Mouse (Mus musculus): ENCODE results near the gene Osgin1. TPM values are rescaled to one million over a fixed set of nuclear protein-coding genes. Genes with fewer than 3 reads are reported as not detected.

Osgin1 gene
- polyA plus RNA-seq, 1 experiment from 2014 or later, result 0.37 TPM

DNA sequence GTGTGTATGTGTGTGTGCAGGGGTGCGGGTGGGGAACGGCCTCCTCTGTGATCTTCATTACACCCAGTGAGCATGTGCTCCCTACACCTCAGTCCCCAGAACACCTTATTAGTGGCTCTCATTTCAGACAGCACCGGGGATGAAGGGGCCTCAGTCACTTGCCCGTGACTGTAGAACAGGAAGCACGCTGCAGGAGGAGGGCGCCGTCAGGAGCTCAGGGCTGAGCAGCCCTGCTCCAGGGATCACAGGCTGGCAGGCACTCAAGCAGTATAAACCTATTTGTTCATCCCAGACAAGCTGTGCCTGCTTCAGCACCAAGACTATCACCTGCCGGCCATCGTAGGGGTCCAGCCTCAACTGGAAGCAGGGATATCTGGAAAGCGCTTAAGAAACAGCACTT, 30.0 kb upstream of the Osgin1 start:
- no peak for ATAC-seq
- Histone ChIP-seq H3K4me1 (no peaks in the 10 kb centered on the region), H3K27ac (no peak overlapping the region), H3K36me3 (ENCODE audit: poor library complexity, severe bottlenecking) (peaks cover 43% of the 10 kb centered on the region), H3K4me3 (no peak overlapping the region), H3K9ac (no peak overlapping the region), H3K4me2 (no peak overlapping the region), H3K27me3 (no peaks in the 10 kb centered on the region), H3K9me3 (replicated peaks) (no peaks in the 10 kb centered on the region)
- WGBS, result 72% methylated on average over 10 of the region's 10 CpGs

DNA sequence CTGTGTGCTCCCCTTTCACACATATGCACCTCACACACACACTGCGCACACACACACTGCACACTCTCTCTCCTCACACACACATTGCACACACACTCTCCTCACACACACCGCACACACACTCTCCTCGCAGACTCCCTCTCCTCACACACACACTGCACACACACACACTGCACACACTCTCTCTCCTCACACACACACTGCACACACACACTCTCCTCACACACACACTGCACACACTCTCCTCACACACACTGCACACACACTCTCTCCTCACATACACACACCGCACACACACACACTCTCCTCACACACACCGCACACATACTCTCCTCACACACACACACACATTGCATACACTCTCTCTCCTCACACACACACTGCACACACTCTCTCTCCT, 29.3 kb upstream of the Osgin1 start:
- no peak for ATAC-seq
- Histone ChIP-seq H3K27ac (no peak overlapping the region), H3K4me3 (no peak overlapping the region), H3K4me1 (no peaks in the 10 kb centered on the region), H3K9ac (no peak overlapping the region), H3K36me3 (ENCODE audit: poor library complexity, severe bottlenecking) (peaks cover 50% of the 10 kb centered on the region), H3K4me2 (no peak overlapping the region), H3K27me3 (no peaks in the 10 kb centered on the region), H3K9me3 (replicated peaks) (no peaks in the 10 kb centered on the region)
- 98% methylated on average over 5 of the region's 5 CpGs for WGBS

DNA sequence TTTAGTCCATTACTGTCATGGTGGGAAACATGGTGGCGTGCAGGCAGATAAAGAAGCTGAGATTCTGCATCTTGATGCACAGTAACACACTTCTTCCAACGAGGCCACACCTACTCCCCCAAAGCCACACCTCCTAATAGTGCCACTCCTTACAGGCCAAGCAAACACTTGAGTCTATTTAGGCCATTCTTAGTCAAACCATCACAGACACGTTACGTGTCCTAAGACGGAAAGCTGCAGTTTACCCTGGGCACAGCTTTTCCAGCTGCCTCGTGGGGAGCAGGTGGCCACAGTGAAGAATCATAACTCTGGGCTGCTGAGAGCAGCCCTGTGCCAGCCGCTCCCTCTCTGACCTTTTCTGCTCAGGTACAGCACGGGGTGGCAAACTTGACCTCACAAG, 25.6 kb upstream of the Osgin1 start:
- no peak overlapping the region for H3K4me3 ChIP-seq
- no peak overlapping the region for H3K9ac ChIP-seq
- no peak overlapping the region for H3K27ac ChIP-seq
- no peaks in the 10 kb centered on the region for H3K9me3 ChIP-seq (replicated peaks)
- 88% methylated on average over 8 of the region's 8 CpGs for WGBS
- no peak for ATAC-seq
- no peaks in the 10 kb centered on the region for H3K27me3 ChIP-seq
- H3K4me1 ChIP-seq, result peaks cover 4% of the 10 kb centered on the region; the same call in 1 of the 2 replicates
- no peak overlapping the region for H3K4me2 ChIP-seq
- H3K36me3 ChIP-seq (ENCODE audit: poor library complexity, severe bottlenecking), result peaks cover 61% of the 10 kb centered on the region

GRCm38 (mm10) chr8:119412037-119412734, 21.7 kb upstream of the Osgin1 start:
- Histone ChIP-seq H3K4me1 (peaks cover 4% of the 10 kb centered on the region; the same call in 1 of the 2 replicates), H3K4me3 (no peak overlapping the region), H3K4me2 (no peak overlapping the region), H3K9me3 (replicated peaks) (no peaks in the 10 kb centered on the region), H3K36me3 (ENCODE audit: poor library complexity, severe bottlenecking) (peaks cover 44% of the 10 kb centered on the region), H3K27me3 (peaks cover 3% of the 10 kb centered on the region; the same call in 1 of the 2 replicates), H3K9ac (no peak overlapping the region), H3K27ac (no peak overlapping the region)
- WGBS, result 58% methylated on average over 10 of the region's 10 CpGs
- 0 out of 2 replicates have a peak, but pooled peaks have one; percentile 27 for ATAC-seq

DNA sequence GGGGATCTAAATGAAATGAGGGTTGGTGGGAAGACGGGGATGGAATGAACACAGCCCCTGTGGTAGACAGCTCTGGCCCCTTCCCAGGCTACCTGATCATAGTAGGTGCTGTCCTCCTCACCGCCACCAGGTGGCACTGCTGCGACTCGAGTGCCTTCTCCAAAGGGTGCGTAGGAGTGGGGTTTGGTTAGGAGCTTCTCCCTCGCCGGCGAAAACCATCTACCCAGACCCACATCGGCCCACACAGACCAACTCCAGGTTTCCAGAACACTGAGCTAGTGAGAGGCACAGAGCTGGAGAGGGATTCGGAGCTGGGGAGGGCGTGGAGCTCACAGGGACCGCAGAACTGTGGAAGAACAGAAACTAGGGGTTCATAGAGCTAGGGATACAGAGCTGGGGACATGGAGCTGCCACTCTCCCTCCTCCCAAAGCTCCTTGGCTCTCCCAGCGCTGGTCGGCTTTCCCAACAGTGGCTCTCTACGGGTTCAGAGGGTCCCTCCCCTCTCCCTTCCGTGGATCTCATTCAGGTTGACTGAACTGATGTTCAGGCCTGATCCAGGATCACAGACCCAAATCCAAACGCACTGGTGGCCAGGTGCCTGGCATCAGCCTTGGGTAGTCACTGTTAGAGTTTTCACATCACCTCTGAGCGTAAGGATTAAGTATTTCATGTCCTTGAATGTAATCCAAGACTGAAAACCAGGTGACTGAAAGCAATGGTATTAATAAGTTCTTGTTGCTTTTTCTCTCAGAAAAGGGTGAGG, 21.0 kb upstream of the Osgin1 start:
- peak overlapping the region; percentile 61 for H3K9ac ChIP-seq
- H3K36me3 ChIP-seq (ENCODE audit: poor library complexity, severe bottlenecking), result peaks cover 36% of the 10 kb centered on the region
- H3K4me3 ChIP-seq, result peak overlapping the region; percentile 21; the same call in 1 of the 2 replicates
- peak; percentile 84 for ATAC-seq
- no peak overlapping the region for H3K27ac ChIP-seq
- no peaks in the 10 kb centered on the region for H3K9me3 ChIP-seq (replicated peaks)
- H3K4me1 ChIP-seq, result peaks cover 4% of the 10 kb centered on the region; the same call in 1 of the 2 replicates
- peaks cover 3% of the 10 kb centered on the region; the same call in 1 of the 2 replicates for H3K27me3 ChIP-seq
- H3K4me2 ChIP-seq, result peak overlapping the region; percentile 55
- 7% methylated on average over 18 of the region's 18 CpGs for WGBS

- Histone ChIP-seq H3K9me3 (replicated peaks) (no peaks in the 10 kb centered on the region), H3K4me2 (no peak overlapping the region), H3K4me1 (peaks cover 4% of the 10 kb centered on the region; the same call in 1 of the 2 replicates), H3K27ac (no peak overlapping the region), H3K36me3 (ENCODE audit: poor library complexity, severe bottlenecking) (peaks cover 29% of the 10 kb centered on the region), H3K4me3 (no peak overlapping the region), H3K27me3 (peaks cover 3% of the 10 kb centered on the region; the same call in 1 of the 2 replicates), H3K9ac (no peak overlapping the region)
- ATAC-seq, result no peak
- 86% methylated on average over 10 of the region's 10 CpGs for WGBS
These were observed 20.3 kb upstream of the Osgin1 start for GRCm38 (mm10) chr8:119413605-119414004.

GRCm38 (mm10) chr8:119420318-119420717, 13.6 kb upstream of the Osgin1 start:
- Histone ChIP-seq H3K9ac (no peak overlapping the region), H3K27me3 (peaks cover 3% of the 10 kb centered on the region; the same call in 1 of the 2 replicates), H3K9me3 (replicated peaks) (no peaks in the 10 kb centered on the region), H3K4me3 (no peak overlapping the region), H3K4me1 (0 out of 2 replicates have a peak, but pooled peaks cover 2% of the 10 kb centered on the region), H3K36me3 (ENCODE audit: poor library complexity, severe bottlenecking) (no peaks in the 10 kb centered on the region), H3K4me2 (no peak overlapping the region), H3K27ac (no peak overlapping the region)
- no peak for ATAC-seq
- 81% methylated on average over 7 of the region's 7 CpGs for WGBS

- H3K27me3 ChIP-seq, result no peaks in the 10 kb centered on the region
- ATAC-seq, result no peak
- 0 out of 2 replicates have a peak overlapping the region, but pooled peaks have one; percentile 33 for H3K27ac ChIP-seq
- H3K9me3 ChIP-seq (replicated peaks), result no peaks in the 10 kb centered on the region
- H3K4me2 ChIP-seq, result no peak overlapping the region
- 0 out of 2 replicates have a peak, but pooled peaks cover 2% of the 10 kb centered on the region for H3K4me1 ChIP-seq
- H3K36me3 ChIP-seq (ENCODE audit: poor library complexity, severe bottlenecking), result no peaks in the 10 kb centered on the region
- H3K4me3 ChIP-seq, result no peak overlapping the region
- WGBS, result 58% methylated on average over 9 of the region's 9 CpGs
- H3K9ac ChIP-seq, result no peak overlapping the region
These were observed 12.3 kb upstream of the Osgin1 start for GRCm38 (mm10) chr8:119421603-119422122.

DNA sequence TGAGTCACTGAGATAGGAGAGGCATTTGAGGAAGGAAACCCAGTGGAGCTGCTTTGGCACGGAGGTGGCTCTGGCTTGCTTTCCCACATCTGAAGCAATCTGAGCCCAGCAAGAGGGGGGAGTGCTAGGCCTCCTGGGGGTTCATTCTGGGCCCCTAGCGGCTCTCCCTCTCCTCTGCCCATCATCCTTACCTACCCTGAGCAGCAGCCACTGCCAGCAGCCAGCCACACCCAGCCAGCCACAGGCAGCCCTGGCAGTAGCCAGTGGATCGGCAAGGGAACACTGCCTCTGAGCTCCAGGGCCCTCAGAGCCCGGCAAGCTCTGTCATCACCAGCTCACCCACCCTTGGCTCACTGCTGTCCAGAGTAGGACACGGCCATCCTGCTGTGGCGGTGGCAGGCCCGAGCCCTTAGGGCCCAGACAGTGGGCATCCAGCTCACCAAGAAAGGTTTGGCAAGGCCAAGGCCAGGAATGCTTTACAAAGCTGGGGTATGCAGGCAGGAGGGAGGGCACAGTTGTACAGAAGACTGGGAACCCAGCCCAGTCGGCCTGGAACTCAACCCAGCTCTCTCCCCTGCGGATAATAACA, 11.7 kb upstream of the Osgin1 start:
- H3K9me3 ChIP-seq (replicated peaks), result no peaks in the 10 kb centered on the region
- no peak overlapping the region for H3K4me2 ChIP-seq
- WGBS, result 59% methylated on average over 9 of the region's 9 CpGs
- no peak for ATAC-seq
- H3K27me3 ChIP-seq, result no peaks in the 10 kb centered on the region
- H3K4me3 ChIP-seq, result no peak overlapping the region
- no peaks in the 10 kb centered on the region for H3K36me3 ChIP-seq (ENCODE audit: poor library complexity, severe bottlenecking)
- H3K27ac ChIP-seq, result peak overlapping the region; percentile 33; the same call in 1 of the 2 replicates
- H3K4me1 ChIP-seq, result 0 out of 2 replicates have a peak, but pooled peaks cover 2% of the 10 kb centered on the region
- no peak overlapping the region for H3K9ac ChIP-seq

DNA sequence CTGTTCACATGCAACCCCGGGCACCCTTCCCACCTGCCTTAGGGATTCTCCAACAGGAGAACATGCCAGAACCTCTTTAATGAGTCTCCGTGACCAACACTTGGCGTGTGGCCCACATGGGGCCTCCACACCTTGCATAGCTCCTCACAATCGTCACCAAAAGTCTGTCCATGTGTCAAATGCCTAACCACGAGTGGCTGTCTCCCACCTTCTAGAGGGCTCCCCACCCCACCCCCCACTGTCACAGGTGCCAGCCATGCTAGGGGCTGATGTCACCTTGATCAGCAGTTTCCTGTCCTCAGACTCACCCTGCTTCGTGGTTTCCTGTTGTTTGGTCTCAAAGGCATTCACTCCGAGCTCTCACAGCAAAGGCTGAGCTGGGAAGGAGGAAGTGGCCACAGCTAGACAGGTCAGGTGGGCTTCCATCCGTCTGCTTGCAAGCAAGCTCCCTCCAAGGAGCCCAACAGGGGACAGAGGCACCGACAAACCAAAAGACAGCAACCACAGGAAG, 10.2 kb upstream of the Osgin1 start:
- 72% methylated on average over 9 of the region's 9 CpGs for WGBS
- no peak for ATAC-seq

DNA sequence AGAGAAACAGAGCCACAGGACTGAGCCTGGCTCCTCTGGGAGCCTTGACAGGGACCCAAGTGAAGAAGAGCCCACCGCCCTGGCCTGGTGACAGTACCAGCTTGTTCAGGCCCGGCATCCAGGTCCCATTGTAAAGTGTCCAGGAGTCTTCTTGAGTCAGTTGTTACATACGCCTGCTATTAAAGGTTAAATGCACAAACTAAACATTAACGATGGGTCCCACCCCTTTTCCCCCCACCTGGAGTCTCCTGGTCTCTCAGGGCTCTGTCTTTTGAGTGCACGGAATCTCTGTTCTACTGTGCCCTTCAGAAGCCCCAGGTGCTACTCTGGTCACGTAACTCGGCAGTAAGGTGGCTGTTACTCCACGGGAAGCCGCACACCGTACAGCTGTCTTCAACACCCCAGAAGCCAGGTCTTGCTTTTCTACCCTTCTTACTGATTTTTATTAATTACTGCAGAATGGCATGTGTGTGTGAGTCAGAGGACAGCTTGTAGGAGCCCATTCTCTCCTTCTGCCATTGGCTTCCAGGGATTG, 9.7 kb upstream of the Osgin1 start:
- no peak overlapping the region for H3K4me2 ChIP-seq
- WGBS, result 88% methylated on average over 10 of the region's 10 CpGs
- no peak overlapping the region for H3K4me3 ChIP-seq
- 0 out of 2 replicates have a peak, but pooled peaks cover 2% of the 10 kb centered on the region for H3K4me1 ChIP-seq
- H3K9ac ChIP-seq, result no peak overlapping the region
- no peak overlapping the region for H3K27ac ChIP-seq
- H3K27me3 ChIP-seq, result no peaks in the 10 kb centered on the region
- no peaks in the 10 kb centered on the region for H3K9me3 ChIP-seq (replicated peaks)
- H3K36me3 ChIP-seq (ENCODE audit: poor library complexity, severe bottlenecking), result no peaks in the 10 kb centered on the region
- no peak for ATAC-seq

More for the DNA sequence above, 10.2 kb upstream of the Osgin1 start:
- no peak overlapping the region for H3K9ac ChIP-seq
- no peak overlapping the region for H3K27ac ChIP-seq
- H3K9me3 ChIP-seq (replicated peaks), result no peaks in the 10 kb centered on the region
- H3K4me1 ChIP-seq, result 0 out of 2 replicates have a peak, but pooled peaks cover 2% of the 10 kb centered on the region
- no peaks in the 10 kb centered on the region for H3K27me3 ChIP-seq
- no peak overlapping the region for H3K4me2 ChIP-seq
- H3K36me3 ChIP-seq (ENCODE audit: poor library complexity, severe bottlenecking), result no peaks in the 10 kb centered on the region
- H3K4me3 ChIP-seq, result no peak overlapping the region

Measured in forebrain, embryonic 13.5 days (tissue).